Mouse (Mus musculus) A20 (cell line): Measurements from ENCODE around the gene Myo5c.

Experiments
- DNase-seq: peaks from one replicate; pipeline ENCODE4 v3.0.0-alpha.2; 2011; ENCODE audit warnings: low read depth, low spot score

Gene Myo5c

DNA sequence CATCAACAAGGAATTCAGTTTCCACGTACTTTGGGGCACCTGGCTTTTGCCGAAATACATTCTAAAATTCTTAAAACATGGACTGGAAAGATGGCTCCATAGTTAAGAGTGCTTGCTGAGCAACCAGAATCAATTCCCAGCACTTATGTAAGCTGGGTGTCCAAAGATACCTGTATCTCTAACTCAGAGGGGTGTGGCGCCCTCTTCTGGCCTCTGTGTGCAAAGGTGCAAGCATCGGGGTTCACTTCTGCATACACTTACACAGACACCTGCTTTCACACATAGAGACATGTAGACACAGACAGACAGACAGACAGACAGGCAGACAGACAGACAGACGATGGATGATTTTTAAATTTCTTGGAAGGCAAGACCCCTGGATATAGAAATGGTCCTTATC is 49.0 kb downstream of the Myo5c start:
- peak; percentile 76 for DNase-seq

DNA sequence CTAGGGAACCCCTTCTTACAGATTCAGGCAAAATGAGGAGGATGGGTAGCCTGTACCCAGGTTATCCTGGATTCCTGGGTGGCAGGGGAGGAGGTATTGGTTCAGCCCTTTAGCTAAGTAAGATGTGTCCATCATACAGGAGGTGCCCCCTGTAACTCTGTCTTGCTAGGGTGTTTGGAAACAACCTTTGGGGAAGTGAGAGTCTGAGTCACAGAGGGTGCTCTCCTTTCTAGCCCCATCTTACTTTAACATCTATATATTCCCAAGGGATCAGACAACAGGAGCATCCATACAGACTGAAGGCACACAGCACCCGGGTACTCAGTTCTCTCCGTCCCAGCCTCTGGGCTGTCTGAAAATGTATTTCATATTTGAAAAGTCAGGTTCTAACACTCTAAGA is 50.4 kb downstream of the Myo5c start:
- peak; percentile 66 for DNase-seq

DNA sequence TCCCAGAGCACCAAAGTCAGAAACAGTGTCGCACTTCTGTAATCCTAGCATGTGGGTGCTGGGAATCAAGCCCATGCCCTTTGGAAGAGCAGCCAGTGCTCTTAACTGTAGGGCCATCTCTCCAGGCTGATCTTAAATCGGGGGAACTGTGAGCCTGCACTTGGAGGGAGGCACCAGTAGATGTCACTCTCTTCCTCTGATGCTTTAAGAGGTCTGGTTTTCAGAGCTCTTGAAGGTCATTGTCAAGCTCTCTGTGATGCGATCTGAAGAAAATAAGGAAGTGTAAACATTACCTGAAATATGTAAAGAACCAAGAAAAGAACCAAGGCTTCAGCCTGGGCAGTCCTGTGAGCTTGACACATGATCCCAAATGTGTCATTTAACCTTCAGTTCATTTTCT is 51.0 kb downstream of the Myo5c start:
- DNase-seq, result peak; percentile 84

DNA sequence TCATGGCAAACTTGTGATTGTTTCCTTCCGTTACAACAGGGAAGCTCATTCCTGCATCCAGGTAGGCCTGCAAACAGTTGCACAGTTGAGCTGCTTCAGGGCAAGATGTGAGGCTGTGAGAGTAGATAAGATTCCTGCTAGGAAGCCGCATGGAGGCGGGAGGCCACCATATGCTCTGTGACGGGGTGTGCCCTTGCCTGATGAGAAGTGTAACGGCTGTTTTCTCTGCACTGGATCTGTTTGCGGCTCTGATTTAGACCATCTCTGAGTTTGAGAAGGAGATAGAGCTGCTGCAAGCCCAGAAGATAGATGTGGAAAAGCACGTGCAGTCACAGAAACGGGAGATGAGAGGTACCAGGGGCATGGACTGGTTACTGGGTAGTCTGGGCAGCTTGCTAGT is 51.8 kb downstream of the Myo5c start:
- no peak for DNase-seq

DNA sequence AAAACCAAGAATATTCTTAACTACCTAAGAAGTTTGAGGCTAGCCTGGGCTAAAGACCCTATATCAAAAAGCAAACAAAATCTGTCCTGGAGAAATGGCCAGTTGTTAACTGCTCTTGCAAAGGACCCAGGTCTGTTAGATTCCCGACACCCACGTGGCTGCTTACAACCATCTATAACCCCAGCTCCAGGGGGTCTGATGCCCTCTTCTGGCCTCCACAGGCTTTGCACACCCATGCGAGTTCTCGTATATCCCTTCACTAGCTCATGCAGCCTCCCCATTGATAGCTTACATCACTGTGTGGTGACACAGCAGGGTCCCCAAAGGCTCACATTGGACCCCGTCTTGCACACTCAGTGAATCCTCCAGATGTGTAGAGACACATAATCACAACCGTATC is 53.5 kb downstream of the Myo5c start:
- peak; percentile 30 for DNase-seq

DNA sequence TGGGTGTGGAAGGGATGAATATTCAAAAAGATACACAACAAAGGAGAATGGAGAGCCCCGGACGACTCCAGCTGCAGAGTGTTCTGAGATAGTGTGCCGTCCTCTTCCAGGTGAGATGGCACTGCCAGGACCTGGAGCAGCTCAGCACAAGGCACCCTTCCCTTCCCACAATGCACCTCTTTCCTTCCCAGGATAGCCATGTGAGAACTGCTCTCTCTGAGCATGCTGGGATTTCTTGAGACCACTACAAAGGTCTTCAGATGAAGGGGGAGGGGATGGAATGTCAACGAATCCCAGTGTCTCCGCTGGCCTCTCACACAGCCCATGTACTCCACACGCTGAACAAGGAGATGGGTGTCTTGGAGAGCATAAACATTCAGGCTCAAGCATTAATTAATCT is 55.8 kb downstream of the Myo5c start:
- no peak for DNase-seq

DNA sequence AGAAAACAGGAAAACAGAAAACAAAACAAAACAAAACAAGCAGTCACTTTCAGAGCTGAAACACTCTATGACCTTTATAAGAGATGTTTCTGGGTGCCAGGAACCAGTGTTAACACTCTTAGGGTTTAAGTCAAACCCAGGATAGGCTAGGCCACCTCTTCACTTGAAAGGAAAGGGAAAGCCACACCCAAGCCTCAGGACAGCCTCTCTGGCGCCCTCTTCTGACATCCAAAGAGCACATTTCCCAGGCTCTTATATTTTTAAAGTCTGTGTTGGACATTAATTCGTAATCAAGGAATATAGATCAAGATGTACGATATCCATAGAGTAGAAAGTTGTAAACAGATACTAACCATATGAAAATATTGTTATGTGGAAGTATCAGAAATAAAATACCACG is 57.7 kb downstream of the Myo5c start:
- DNase-seq, result peak; percentile 42

DNA sequence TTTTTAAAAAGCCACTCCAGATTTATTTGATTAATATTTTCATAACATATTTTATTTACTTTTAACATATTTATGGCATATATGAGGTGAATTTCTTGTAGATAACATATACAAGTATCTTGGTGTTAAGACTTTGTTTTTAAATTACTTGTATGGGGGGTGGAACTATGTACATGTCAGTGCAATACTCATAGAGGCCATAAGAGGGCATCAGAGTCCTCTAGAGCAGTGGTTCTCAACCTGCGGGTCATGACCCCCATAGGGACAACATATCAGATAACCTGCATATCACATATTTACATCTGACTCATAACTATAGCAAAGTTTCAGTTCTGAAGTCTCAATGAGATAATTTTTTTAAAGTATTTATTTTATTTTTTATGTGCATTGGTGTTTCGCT is 67.5 kb downstream of the Myo5c start:
- DNase-seq, result peak; percentile 72

DNA sequence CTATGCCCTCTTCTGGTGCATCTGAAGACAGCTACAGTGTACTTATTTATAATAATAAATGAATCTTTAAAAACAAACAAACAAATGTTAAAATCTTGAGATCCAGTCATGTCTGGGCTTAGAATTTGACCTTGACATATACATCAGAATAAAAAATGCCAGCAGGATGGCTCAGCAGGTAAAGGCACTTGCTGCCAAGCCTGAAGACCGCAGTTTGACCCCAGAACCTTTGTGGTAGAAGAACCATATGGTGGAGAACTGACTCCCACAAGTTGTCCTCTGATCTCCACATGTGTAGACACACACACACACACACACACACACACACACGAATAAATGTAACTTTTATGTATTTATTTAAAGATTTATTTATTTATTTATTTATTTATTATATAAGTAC is 71.2 kb downstream of the Myo5c start:
- DNase-seq, result no peak

DNA sequence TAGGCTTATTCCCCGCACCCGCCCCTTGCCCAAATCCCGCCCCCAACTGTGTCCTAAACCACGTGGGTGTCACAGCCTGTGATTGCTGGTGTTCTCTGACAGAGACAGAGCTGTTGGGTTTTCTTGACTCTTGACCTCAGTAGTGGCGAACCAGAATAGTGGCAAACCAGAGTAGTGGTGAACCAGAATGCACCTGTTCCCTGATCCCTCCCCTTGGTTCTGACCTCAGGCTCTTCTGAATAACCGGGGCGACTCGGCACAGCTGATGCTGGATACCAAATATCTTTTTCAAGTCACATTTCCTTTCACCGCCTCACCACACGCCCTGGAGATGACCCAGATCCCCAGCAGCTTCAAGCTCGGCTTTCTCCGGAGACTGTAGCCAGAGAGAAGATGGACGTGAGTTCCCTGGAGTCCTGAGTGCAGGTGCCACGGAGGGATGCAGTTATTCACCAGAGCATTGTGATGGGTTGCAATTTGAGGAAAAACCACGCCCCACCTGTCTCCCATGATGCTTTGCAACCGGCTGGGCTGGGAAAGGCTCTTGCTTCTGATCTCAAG is 72.0 kb downstream of the Myo5c start:
- peak; percentile 68 for DNase-seq

DNA sequence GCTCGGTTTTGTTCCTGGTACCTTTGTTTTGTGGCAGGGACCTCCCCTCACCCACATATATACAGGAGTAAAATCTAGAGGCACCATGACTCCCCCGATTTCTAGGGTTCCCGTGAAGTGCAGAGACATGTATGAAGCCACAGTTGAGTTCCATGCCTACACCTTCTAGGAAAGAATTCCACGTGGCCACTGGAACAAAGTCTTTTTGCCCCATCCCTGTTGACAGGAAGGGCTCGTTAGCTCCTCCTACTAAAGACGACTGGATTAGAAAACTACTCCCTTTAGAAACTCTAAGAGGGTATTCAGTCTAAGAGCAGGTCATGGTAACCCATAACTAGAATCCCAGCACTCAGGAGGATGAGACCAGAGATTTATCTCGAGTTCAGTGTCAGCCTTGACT is 72.5 kb downstream of the Myo5c start:
- DNase-seq, result no peak

DNA sequence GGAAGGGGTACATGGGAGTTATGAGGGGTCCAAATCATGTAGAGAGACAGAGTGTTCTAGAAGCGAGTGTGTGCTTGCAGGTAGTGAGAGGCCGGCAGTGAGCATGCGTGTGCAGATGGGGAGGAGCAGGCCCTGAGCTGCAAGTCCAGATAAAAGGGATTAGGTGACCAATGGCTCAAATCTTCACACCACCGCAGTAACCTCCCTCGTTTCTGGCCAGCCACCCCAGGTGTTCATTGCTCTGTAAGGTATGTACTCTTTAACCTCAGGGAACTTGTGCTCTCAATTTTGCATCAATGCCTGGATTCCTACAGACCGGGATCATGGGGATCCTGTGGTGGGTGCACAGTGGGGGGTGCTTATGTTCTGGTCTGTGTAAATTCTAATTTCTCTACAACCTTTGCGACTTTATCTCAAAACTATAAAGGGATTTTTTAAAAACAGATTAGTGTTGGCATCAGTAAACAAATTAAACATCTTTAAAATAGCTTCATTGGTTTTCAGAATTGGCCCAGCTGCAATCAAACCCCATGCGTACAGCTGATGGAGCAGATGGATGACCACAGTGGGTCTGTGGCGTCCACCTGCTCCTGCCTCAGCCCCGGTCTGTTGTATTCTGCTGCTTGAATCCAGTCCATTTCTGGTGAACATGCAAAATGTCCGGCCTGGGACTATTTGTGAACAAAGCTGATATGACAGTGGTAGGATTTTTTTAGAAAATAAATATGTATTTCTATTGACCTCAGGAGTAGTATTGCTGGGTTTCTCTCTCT is 74.5 kb downstream of the Myo5c start, which contains the start of gene Gnb5:
Gene Gnb5, plus strand, starts transcription at position 163 of the 773 bp plus-strand sequence.
- no peak for DNase-seq

DNA sequence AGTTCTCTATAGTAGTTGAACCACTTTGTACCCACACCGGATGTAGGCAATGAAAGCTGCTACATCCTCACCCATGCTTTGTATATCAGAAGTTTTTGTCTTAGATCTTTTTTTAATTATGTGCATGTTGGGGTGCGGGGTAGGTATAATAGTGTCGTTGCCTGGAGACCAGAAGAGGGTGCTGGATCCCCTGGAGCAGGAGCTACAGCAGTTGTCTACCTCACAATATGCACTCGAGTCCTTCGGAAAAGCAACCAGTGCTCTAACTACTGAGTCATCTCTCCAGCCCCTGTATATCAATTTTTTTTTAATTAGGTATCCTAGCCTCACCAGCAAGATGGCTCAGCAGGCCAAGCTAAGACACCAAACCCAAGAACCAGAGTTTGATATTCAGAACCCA is 75.2 kb downstream of the Myo5c start:
- DNase-seq, result no peak

DNA sequence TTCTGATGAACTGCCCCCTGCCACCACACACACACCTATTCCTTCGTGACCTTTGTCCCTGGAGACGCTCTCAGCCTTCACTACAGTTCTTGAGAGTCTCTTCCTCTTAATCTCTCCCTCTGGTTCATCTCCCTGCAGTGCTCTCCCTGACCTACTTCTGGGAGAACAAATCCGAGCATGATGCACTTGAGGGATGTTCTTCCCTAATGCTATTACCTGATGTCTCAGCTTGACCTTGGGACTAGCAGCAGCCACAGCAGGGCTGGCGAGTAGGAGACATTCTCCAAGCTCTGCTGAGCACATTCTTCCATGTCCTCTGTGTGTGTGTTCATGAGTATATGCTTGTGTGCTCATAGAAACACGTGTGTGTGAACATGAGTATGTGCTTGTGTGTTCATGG is 76.8 kb downstream of the Myo5c start:
- no peak for DNase-seq

DNA sequence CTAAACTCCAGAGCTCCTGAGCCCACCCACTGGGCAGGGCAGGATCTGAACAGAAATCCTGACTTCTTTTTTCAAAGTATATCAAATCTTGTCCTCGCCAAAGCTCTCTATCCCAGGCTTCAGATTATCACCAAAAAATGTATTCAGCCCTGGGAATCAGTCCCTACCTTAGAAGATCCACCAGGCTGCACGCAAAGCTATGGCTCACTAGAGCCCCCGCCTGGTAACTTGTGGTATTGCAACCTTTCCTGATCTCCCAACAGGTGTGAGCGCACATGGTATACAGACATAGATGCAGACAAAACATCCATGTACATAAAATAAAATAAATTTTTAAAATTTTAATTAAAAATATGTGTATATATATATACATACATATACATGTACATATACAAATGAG is 80.2 kb downstream of the Myo5c start:
- peak; percentile 68 for DNase-seq

DNA sequence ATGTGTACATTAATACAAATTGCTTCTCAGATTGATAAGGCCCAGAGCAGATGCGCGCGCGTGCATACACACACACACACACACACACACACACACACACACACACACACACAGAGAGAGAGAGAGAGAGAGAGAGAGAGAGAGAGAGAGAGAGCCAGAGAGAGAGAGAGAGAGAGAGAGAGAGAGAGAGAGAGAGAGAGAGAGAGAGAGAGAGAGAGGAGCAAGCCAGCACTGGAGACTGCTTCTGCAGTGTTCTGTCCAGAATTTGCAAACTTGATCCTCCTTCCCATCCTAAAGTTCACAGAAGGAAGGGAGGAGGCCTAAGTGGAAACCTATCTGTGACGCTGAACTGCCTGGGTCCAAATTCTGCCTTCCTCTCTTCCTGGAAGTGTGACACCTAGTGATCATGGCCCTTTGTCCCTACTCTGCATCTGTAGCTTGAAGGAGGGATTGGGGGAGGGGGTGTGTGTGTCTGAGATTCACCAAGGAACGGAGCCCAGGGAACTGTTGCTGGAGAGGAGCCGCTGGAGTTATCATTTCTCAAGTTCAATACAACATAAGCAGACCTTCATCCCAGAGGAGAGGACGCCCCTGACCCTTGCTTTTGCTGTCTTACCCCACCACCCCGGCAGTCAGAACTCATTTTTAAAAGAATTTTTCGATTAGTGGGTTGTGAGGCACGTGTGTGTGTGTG is 81.5 kb downstream of the Myo5c start:
- peak; percentile 41 for DNase-seq

DNA sequence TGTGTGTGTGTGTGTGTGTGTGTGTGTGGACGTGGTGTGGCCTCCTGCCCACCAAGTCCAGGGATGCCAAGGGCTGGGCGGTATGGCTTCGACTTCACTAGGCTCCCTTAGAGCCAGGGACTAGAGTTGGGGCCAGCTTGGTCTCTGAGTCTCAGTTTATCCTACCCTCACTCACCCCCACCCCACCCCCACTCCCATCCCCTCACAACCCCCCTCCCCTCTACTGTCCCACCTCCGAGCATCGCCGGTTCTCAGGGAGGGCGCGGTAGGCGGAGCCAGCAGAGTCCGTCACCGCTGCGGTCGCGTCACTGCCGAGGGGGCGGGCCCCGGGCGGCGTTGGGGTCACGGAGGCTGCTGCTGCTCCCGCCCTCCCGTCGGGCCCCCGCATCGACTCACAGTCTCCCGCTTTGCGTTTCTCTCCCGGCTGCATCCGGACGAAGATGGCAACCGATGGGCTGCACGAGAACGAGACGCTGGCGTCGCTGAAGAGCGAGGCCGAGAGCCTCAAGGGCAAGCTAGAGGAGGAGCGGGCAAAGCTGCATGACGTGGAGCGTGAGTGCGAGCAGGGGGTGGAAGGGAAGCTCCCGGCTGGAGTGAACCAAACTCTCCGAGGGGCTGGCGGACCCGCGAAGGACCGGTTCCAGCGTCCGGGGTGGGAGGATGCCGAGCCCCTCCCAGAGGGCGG is 82.2 kb downstream of the Myo5c start:
- DNase-seq, result peak; percentile 82

DNA sequence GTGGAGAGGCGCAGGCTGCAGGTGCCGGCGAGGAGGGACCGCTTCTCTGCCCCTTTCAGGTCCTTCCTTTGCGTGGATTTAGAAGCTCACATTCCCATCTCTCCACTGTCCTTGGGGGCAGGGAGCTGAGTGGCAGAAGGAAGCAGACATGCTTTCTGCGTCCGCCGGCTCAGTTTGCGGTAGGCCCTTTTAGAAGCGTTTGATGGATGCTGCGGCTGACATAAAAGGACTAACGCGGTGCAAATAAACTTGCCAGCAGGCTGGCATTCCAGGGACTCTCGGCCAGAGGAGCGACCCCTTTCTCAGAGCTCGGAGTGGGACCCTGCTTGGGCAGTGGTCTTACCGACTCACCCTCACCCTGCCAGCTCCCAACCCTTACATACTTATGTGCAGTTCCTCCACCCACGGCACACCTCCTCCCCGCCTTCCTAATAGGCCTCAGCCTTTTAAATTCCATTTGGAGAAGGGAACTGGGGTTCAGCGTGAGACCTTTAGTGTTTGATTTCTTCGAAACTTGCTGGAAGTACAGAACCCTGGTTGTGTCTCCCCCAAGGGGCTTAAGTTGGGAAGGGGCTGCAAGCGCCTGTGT is 82.8 kb downstream of the Myo5c start:
- peak; percentile 52 for DNase-seq

DNA sequence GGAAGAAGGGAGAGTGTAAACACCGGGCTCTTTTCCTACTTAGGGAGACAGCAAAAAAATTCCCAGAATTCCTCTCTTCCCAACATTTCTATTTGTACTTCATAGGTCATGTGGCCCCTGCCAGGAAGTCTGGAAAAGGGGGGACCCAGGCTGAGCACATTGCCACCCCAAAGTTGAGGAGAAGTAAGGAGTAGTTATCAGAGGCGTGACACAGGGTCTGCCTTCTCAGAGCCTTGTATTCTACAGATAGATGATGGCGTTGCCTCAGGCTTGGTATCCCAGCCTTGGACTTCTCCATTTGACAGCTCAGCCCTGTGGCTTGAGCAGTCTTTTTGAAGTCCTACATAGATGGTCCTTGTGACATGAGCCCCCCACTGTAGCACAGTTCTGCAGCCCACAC is 83.4 kb downstream of the Myo5c start:
- no peak for DNase-seq

DNA sequence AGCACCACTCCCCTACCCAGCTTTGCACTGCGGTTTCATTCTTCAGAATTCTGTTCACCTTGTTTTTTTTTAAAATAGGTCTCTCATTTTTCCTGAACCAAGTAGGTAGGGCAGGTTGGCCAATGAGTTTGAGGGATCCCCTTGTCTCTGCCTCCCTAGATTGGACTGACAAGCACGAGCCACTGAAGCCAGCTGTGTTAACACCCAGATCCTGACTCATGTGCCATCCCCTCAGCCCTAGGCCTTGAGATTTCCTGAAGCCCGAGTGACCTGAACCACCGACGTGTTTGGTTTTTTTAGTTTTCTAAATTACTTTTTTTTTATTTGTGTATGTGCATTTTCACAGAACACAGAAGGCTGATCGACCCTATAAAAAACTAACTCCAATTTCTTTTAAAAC is 85.0 kb downstream of the Myo5c start:
- no peak for DNase-seq

DNA sequence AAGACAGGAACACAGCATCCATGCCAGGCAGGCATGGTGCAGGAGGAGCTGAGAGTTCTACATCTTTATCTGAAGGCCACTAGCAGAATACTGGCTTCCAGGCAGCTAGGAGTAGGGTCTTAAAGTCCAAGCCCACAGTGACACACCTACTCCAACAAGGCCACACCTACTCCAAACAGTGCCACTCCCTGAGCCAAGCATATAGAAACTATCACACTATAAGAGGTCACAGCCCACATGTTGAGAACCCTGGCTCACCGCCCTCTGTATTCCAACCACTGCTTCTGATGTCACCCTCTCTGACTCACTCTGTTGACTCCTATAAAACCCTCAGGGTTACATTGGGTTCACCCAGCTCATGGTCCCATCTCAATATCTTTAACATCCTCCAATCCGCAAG is 86.4 kb downstream of the Myo5c start:
- DNase-seq, result no peak

DNA sequence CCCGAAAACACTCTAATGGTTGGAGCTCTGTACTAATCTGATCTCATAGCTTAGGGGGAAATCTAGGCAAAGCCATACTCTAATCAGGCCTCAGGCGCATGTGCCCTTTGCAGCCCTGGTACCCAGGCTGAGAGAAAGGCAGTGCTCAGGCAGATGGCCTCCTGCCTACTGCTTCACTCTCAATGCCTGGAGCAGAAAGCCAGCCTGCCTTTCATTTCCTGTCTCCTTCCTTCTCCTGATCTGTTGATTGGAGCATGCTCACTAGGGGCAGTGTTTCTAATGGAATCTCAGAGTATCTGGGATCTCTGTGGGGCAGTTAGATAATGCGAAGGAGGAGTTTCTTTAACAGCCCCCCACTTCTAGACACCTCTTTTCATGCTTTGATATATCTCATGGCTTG is 87.5 kb downstream of the Myo5c start:
- DNase-seq, result no peak
